Mouse (Mus musculus) forebrain, postnatal 0 days (tissue): Measurements from ENCODE around the gene Gm21970. TPM values are rescaled to one million over a fixed set of nuclear protein-coding genes. Genes with fewer than 3 reads are reported as not detected.

Experiments
- ATAC-seq: fragments of 200-750 bp; cut with Nextera tagmentation; 2 replicates; pipeline ENCODE4 v1.8.0; 2017; ENCODE audit warnings: mild to moderate bottlenecking, moderate library complexity
- DNase-seq: peaks from one replicate; pipeline ENCODE4 v3.0.0-alpha.2; 2015
- H3K27ac ChIP-seq: fragments of 300-500 bp; sonication (generic); 2 replicates; pipeline ENCODE4 v1.5.1; 2014; ENCODE audit warnings: low read depth, mild to moderate bottlenecking, antibody characterized with exemption, low read length, moderate library complexity, mixed read lengths
- H3K27me3 ChIP-seq: fragments of 300-500 bp; sonication (generic); 2 replicates; pipeline ENCODE4 v1.6.1; 2014; ENCODE audit warnings: mild to moderate bottlenecking, low read length, mixed read lengths; ENCODE audit not compliant: insufficient read depth
- H3K36me3 ChIP-seq: fragments of 300-500 bp; sonication (generic); 2 replicates; pipeline ENCODE4 v1.6.1; 2014; ENCODE audit warnings: mild to moderate bottlenecking, moderate library complexity; ENCODE audit not compliant: insufficient read depth
- H3K4me1 ChIP-seq: fragments of 300-500 bp; sonication (generic); 2 replicates; pipeline ENCODE4 v1.6.1; 2014; ENCODE audit warnings: antibody characterized with exemption; ENCODE audit not compliant: insufficient read depth
- H3K4me2 ChIP-seq: fragments of 300-500 bp; sonication (generic); 2 replicates; pipeline ENCODE4 v1.6.1; 2014; ENCODE audit warnings: low read depth, mild to moderate bottlenecking, moderate library complexity
- H3K4me3 ChIP-seq: fragments of 300-500 bp; sonication (generic); 2 replicates; pipeline ENCODE4 v1.5.1; 2014; ENCODE audit warnings: low read depth, low read length, mixed read lengths
- H3K9ac ChIP-seq: fragments of 300-500 bp; sonication (generic); 2 replicates; pipeline ENCODE4 v1.6.1; 2014; ENCODE audit warnings: mild to moderate bottlenecking
- H3K9me3 ChIP-seq: fragments of 300-500 bp; sonication (generic); 2 replicates; pipeline ENCODE4 v1.6.1; 2016; ENCODE audit warnings: low read length
- CTCF ChIP-seq: sonication (generic); IDR thresholded peaks from 2 replicates; pipeline ENCODE4 v1.5.1; 2016; ENCODE audit warnings: antibody characterized with exemption, control low read depth, low read depth
- WGBS: fragments of 180-500 bp; shearing (Covaris S2); extraction: QIAGEN DNeasy Blood & Tissue Kit; methylation state at CpG from one replicate; pipeline ENCODE4 v1.1.7; 2014; 5-methylcytosine and 5-hydroxymethylcytosine counted together
- polyA plus RNA-seq: library from polyadenylated mRNA; unstranded; fragments of >200 nt; fragmentation: Nextera tagmentation; extraction: Ambion mirVana; gene quantifications from 2 replicates; pipeline ENCODE4 v1.2.1, GENCODE M21; 2015
- total RNA-seq: library from RNA; depleted of rRNA; stranded (reverse); fragments of >200 nt; gene quantifications from 2 replicates; pipeline ENCODE4 v1.2.3, GENCODE M21; 2014

Gene Gm21970
- total and polyA plus RNA-seq, 2 experiments from 2014 or later, result not detected

- no peaks in the 10 kb centered on the region for H3K36me3 ChIP-seq
- TF ChIP-seq CTCF, result no peak
- no peak overlapping the region for H3K4me2 ChIP-seq
- H3K27me3 ChIP-seq, result no peaks in the 10 kb centered on the region
- DNase-seq, result no peak
- H3K27ac ChIP-seq, result no peak overlapping the region
- no peak for ATAC-seq
- H3K4me1 ChIP-seq, result no peaks in the 10 kb centered on the region
- H3K9me3 ChIP-seq, result no peaks in the 10 kb centered on the region
- no peak overlapping the region for H3K9ac ChIP-seq
- 75% methylated on average over 6 of the region's 6 CpGs for WGBS
- no peak overlapping the region for H3K4me3 ChIP-seq
These were observed 56.0 kb downstream of the Gm21970 start for GRCm38 (mm10) chr16:91447512-91447900.

GRCm38 (mm10) chr16:91448088-91448487, 56.6 kb downstream of the Gm21970 start:
- WGBS, result 96% methylated on average over 5 of the region's 5 CpGs
- no peaks in the 10 kb centered on the region for H3K9me3 ChIP-seq
- no peak for DNase-seq
- H3K9ac ChIP-seq, result no peak overlapping the region
- no peak overlapping the region for H3K4me3 ChIP-seq
- H3K36me3 ChIP-seq, result no peaks in the 10 kb centered on the region
- no peaks in the 10 kb centered on the region for H3K4me1 ChIP-seq
- ATAC-seq, result no peak
- no peak overlapping the region for H3K4me2 ChIP-seq
- no peaks in the 10 kb centered on the region for H3K27me3 ChIP-seq
- no peak overlapping the region for H3K27ac ChIP-seq
- TF ChIP-seq CTCF, result no peak

- no peaks in the 10 kb centered on the region for H3K27me3 ChIP-seq
- TF ChIP-seq CTCF, result no peak
- no peak overlapping the region for H3K4me2 ChIP-seq
- no peaks in the 10 kb centered on the region for H3K4me1 ChIP-seq
- H3K27ac ChIP-seq, result no peak overlapping the region
- no peak overlapping the region for H3K9ac ChIP-seq
- no peak for DNase-seq
- no peak for ATAC-seq
- H3K9me3 ChIP-seq, result no peaks in the 10 kb centered on the region
- no peaks in the 10 kb centered on the region for H3K36me3 ChIP-seq
- 86% methylated on average over 7 of the region's 7 CpGs for WGBS
- H3K4me3 ChIP-seq, result no peak overlapping the region
These were observed 57.4 kb downstream of the Gm21970 start for GRCm38 (mm10) chr16:91448895-91449294.

GRCm38 (mm10) chr16:91450137-91451064, 58.9 kb downstream of the Gm21970 start:
- no peak overlapping the region for H3K4me2 ChIP-seq
- no peak for ATAC-seq
- WGBS, result 86% methylated on average over 12 of the region's 12 CpGs

GRCm38 (mm10) chr16:91451949-91452348, 60.4 kb downstream of the Gm21970 start:
- Histone ChIP-seq H3K4me2 (no peak overlapping the region), H3K27ac (no peak overlapping the region), H3K27me3 (no peaks in the 10 kb centered on the region), H3K4me3 (no peak overlapping the region), H3K9me3 (no peaks in the 10 kb centered on the region), H3K9ac (no peak overlapping the region), H3K36me3 (no peaks in the 10 kb centered on the region), H3K4me1 (no peaks in the 10 kb centered on the region)
- WGBS, result 93% methylated on average over 2 of the region's 2 CpGs
- ATAC-seq (no peak), DNase-seq (no peak)
- no peak for TF ChIP-seq CTCF

More at GRCm38 (mm10) chr16:91450137-91451064, 58.9 kb downstream of the Gm21970 start:
- Histone ChIP-seq H3K27ac (no peak overlapping the region), H3K4me3 (no peak overlapping the region), H3K36me3 (no peaks in the 10 kb centered on the region), H3K9ac (no peak overlapping the region), H3K27me3 (no peaks in the 10 kb centered on the region), H3K4me1 (no peaks in the 10 kb centered on the region), H3K9me3 (no peaks in the 10 kb centered on the region)
- DNase-seq, result no peak
- TF ChIP-seq CTCF, result no peak

GRCm38 (mm10) chr16:91452363-91452896, 60.9 kb downstream of the Gm21970 start:
- 69% methylated on average over 6 of the region's 6 CpGs for WGBS
- H3K9ac ChIP-seq, result no peak overlapping the region
- H3K9me3 ChIP-seq, result no peaks in the 10 kb centered on the region
- no peaks in the 10 kb centered on the region for H3K27me3 ChIP-seq
- no peak overlapping the region for H3K27ac ChIP-seq
- TF ChIP-seq CTCF, result no peak
- ATAC-seq (no peak), DNase-seq (no peak)
- no peak overlapping the region for H3K4me3 ChIP-seq
- no peak overlapping the region for H3K4me2 ChIP-seq
- no peaks in the 10 kb centered on the region for H3K4me1 ChIP-seq
- no peaks in the 10 kb centered on the region for H3K36me3 ChIP-seq

- ATAC-seq, result no peak
- Histone ChIP-seq H3K36me3 (no peaks in the 10 kb centered on the region), H3K27me3 (no peaks in the 10 kb centered on the region), H3K4me3 (no peak overlapping the region), H3K4me2 (no peak overlapping the region), H3K9ac (no peak overlapping the region), H3K9me3 (no peaks in the 10 kb centered on the region), H3K27ac (no peak overlapping the region), H3K4me1 (no peaks in the 10 kb centered on the region)
- no peak for DNase-seq
- no peak for TF ChIP-seq CTCF
- 76% methylated on average over 4 of the region's 4 CpGs for WGBS
These were observed 64.3 kb downstream of the Gm21970 start for GRCm38 (mm10) chr16:91455868-91456267.
